Mouse (Mus musculus) cerebellum, adult 11-12 months (tissue): ENCODE results near the gene Erbin.

Experiments
- DNase-seq: peaks from one replicate; pipeline ENCODE4 v3.0.0; 2022

Gene Erbin

GRCm38 (mm10) chr13:103920261-103920932 lies at the start of gene Erbin:
Gene Erbin, minus strand, starts transcription at chr13:103920514.
- peak; percentile 13 for DNase-seq

DNA sequence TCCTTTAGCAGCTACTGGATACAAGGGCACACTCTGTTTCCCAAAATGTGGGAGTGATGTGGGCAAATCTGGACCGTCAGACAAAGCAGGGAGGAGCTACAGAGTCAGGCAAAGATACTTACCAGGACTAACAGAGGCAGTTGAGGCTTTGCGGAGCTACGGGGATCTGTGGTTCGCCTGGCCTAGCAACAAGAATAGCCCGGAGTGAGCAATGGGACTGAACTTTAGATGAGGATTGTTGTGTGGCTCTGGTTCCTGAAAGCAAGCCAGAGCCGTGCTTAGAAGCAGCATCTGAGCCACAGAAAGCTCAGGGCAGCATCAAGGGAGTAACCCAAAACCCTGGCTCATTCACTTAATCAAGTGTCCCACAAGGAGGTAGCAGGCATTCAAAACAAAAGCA lies 49.6 kb upstream of the Erbin start:
- no peak for DNase-seq

GRCm38 (mm10) chr13:103967987-103968386 lies 47.7 kb upstream of the Erbin start:
- DNase-seq = no peak

- peak; percentile 45 for DNase-seq
These were observed 46.4 kb upstream of the Erbin start for GRCm38 (mm10) chr13:103966696-103967215.

GRCm38 (mm10) chr13:103965187-103965586 lies 44.9 kb upstream of the Erbin start:
- no peak for DNase-seq

DNA sequence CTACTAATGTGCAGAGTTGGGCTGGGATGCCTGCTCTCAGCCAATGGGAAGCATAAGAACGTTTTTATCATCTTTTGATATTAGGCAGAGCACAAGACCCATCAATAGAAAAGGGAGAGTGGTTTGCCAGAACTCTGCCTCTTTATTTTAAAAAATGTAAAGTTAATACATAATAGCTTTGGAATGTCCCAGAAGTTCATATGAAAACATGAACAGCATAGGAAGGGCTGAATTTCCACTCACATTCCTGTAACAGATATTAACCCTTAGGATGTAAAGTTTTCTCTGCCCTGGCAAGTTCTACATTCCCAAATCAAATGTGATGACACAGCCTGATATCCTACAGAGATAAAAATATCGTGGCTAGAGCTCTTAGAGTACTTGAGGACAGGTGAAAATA lies 42.8 kb upstream of the Erbin start:
- DNase-seq = no peak

GRCm38 (mm10) chr13:103959841-103960240 lies 39.5 kb upstream of the Erbin start:
- no peak for DNase-seq

GRCm38 (mm10) chr13:103958607-103959123 lies 38.4 kb upstream of the Erbin start:
- DNase-seq = no peak

DNA sequence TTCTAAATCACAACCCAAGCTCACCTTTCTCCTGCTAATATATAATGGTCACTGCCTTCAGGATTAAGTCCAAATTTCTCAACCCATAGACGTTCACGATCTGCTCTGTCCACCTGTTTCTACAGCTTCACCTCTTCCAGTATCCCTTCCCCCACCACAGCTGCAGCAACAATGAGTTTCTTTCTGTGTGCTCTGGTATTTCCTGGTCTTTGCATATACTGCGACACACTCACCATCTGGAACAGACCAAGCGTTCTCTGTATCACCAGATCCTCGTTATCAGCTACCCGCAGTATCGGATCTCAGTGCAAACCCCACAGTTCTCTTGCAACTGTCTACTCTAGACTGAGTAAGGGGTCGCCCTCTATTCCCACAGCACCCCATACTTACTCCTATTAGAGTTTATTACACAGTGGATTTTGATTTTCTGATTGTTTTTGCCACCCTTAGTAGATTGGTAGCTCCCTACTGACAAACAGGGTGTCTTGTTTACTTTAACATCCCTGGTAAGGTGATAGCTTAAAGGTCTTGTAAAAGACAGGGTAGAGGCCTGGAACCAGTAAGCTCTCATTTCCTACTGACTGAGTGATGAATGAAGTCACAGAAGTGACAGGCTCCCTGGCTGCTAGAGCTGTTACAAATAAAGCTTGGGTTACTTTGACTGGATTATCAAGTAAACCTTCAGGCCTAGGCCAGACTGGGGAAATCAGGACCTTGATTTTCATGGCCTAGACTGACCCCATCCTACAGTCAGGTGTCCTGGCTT lies 37.0 kb upstream of the Erbin start:
- no peak for DNase-seq

DNA sequence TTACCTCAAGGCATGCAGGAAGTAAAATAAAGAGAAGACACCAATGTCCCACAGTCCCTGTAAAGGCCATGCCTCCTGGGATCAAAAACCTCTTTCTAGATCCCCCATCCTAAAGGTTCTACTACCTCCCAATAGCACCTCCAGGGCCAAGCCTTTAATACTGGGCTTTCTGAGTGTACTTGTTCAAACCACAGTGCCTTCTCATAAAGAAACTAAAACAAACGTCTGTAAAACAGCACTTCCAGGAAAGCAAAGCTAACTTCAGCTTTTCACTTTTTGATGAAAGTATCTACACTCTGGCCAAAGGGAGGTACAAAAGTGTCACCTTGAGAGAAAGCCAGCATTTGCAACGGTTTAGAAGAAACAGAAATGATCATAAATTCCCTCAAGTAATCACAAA lies 35.3 kb upstream of the Erbin start:
- DNase-seq = no peak

DNA sequence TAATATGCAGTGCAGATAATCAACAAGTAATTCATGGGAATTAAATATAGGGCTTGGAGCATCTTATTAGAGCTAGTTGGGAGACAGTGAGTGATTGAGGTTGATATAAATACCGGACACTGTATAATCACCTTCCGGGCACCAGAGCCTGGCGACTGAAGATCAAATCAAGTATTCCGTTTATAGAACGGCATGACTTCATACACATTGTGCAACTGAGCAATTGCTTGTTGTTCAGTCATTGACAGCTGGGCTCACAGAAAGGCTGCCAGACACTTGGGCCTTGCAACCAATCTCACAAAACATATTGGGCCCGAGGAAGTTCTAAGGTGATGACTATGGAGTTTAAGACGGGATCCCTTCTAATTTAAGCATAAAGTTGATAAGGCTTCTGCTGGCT lies 31.1 kb upstream of the Erbin start:
- no peak for DNase-seq

GRCm38 (mm10) chr13:103940796-103941195 lies 20.5 kb upstream of the Erbin start:
- DNase-seq = no peak

DNA sequence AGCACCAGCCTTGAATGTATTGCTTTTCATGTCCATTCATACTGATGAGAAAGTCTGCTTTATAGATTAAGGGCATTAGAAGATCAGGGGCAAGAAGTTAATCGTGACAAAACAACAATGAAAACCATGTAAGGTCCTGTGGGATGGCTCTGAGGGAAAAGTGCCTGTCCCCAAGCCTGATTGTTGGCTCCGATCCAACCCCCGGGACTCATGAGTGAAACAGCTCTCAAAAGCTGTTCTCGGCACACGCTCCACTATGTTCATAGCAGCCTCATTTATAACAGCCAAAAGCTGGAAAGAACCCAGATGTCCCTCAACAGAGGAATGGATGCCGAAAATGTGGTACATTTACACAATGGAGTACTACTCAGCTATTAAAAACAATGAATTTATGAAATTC lies 4.3 kb upstream of the Erbin start:
- DNase-seq = no peak

DNA sequence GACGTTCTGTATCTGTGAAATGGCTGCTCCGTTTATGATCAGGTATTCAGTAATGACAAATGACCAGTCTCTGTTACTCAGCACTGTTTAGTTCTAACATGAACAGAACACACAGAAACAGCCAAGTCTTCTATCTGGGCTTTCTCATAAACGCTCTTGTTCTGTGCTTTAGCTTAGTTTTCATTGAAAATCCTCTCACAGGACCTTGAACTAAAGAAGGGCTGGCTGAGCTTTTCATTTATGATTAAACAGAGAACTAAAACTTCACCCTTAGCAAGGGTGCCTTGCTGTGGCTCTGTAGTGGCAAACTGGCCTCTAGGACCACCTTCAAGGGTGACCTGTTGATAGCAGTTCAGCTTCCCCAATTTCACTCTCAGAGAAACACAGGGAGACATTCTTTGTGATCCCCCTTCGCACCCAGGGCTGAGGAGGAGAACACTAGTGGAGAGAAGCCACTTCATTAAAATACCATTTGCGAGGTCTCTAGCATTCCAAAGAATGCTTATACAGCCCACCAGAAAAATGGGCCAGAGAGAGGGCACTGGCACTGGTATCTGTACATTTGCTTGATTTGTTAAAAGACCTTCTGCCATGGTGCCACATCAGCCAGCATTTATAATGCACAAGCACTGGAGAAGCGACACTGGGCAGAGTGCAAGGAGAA lies 3.2 kb upstream of the Erbin start:
- DNase-seq = no peak

GRCm38 (mm10) chr13:103921831-103922380 lies 1.6 kb upstream of the Erbin start:
- no peak for DNase-seq

- DNase-seq = peak; percentile 41
These were observed 868 bp upstream of the Erbin start for GRCm38 (mm10) chr13:103920933-103921830.

DNA sequence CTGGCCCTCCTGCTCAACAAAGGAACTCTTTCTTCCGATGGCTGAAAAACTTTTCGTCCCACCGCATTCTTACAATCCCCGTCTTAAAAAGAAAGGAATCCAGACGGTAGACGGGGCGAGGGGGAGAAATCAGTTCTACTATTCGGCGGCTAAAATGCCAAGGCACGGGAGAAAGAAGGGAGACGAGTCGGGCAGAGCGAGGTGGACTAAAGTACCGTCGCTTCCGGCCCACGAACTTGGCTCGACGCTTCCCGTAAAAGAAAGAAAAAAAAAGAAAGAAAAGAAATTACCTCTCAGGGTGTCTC lies 406 bp downstream of the Erbin start:
- DNase-seq = no peak

DNA sequence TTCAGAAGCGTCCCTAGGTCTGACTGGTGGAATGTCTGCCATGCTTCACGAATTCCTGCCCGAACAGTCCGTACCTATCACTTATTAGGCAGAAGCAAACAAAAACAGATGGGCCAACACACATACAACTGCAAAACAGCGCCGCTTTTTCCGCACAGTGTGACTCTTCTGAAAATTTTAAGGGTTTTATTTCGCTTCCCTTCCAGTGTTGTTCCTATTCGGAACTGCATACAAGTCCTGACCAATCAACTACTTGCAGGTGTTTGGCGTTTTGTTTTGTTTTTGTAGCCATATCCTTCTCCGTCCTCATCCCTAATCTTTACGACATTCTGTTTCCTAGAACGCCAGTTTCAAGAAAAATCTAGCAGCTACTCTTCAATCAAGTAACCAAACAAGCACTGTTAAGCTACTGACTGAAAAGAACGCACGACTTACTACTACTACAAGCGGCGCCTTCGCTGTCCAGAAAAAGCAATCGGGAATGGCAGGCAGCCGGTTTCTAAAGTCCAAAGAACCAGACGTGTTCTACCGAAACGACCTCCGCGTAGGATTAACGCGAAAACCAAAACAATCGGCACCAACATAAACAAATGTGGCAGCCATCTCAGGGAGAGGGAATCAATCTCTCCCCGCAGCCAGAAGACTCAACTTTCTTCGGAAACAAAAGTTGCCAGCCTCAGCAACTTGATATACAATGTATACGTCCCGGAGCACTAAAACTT lies 919 bp downstream of the Erbin start:
- peak; percentile 5 for DNase-seq

GRCm38 (mm10) chr13:103918432-103918831 lies 1.9 kb downstream of the Erbin start:
- DNase-seq = no peak

DNA sequence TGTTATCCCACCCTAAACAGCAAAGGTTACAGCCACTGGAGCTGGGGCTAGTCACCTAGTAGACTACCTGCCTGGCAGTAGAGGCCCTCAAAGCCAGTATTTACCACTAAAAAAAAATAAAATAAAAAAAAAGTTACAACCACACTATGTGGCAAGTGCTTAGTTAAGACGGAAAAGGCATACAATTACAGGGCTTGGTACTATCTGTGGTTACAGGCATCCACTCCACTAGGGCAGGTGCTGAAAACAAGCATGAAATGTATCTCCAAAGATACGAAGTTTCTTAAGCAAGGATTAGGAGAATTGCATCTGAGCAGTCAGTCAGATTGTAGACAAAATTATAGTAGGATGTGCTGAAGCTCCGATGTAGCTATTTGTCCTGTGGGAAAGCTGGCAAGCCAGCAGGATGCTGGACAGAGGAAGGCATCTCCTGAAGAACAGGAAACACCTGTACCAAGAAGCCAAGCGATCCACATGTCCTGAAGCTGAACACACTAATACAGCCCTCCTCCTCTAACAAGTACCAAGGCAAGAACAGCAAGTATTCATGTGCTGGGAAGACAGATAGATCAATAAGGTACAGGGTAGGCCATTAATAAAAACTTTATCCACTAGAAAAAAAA lies 6.1 kb downstream of the Erbin start:
- DNase-seq = no peak

GRCm38 (mm10) chr13:103912351-103912750 lies 8.0 kb downstream of the Erbin start:
- DNase-seq = no peak
